Mouse (Mus musculus) olfactory bulb, adult 2 months (tissue): ENCODE measurements around the gene Mslnl.

ENCODE experiments used
- CTCF ChIP-seq: fragments of 200-500 bp; IDR thresholded peaks from 2 replicates; pipeline ENCODE4 v1.5.1; 2012; ENCODE audit warnings: low read depth, mild to moderate bottlenecking, low read length, moderate library complexity; ENCODE audit not compliant: insufficient read depth
- POLR2A ChIP-seq: fragments of 200-500 bp; IDR thresholded peaks from 2 replicates; pipeline ENCODE4 v1.6.1; 2012; ENCODE audit warnings: mild to moderate bottlenecking, low read depth, low read length, moderate library complexity; ENCODE audit not compliant: insufficient read depth

- TF ChIP-seq CTCF (no peak), POLR2A (no peak)
These were observed 12.4 kb downstream of the Mslnl start for GRCm38 (mm10) chr17:25748238-25748637.
